Mouse (Mus musculus): ENCODE data around the gene Pcsk7.

The Pcsk7 gene

DNA sequence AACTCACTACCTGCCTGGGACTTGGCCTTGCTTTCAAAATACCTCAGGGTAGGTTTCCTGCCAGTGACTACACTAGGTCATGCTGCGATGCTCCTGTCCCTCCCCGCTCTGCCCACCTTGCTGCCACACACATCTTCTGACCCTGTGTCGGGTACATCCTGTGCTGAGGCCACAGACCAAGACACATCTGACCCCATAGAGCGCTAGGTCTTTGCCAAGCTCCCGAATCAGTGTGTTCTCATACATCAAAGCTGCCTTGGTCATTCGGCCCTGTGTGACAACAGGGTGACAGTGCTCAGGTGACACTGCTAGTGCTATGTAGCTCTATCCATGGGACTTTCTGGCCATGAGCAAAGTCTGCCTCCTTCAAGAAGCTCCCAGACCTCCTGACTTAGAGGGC is 33.5 kb downstream of the Pcsk7 start:
- DNase-seq = no peak

- DNase-seq = no peak
These were observed 35.1 kb downstream of the Pcsk7 start for GRCm38 (mm10) chr9:45941329-45941888.

DNA sequence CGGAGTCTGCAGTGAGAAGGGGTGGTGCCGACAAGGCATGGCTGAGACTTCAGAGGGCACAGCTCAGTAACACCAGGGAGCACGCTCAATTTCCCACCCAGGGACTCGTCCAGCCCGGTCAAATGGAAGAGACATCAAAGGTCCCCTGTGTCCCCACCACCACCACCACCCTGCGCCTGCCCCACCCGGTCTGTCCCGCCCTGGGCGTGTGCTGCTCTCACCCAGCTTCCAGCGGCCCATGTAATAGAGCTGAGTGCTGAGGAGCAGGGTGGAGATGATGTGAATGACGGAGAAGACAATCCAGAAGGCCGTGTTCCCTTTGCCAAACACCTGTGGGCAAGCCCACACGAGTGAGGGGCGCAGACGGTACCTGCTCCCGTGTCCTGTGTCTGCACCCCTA is 36.2 kb downstream of the Pcsk7 start:
- DNase-seq = no peak

GRCm38 (mm10) chr9:45942916-45943315 is 36.6 kb downstream of the Pcsk7 start:
- no peak for DNase-seq

GRCm38 (mm10) chr9:45943628-45944505 is 37.6 kb downstream of the Pcsk7 start:
- no peak for DNase-seq

GRCm38 (mm10) chr9:45944506-45945400 is 38.5 kb downstream of the Pcsk7 start:
- DNase-seq = peak; percentile 52

DNA sequence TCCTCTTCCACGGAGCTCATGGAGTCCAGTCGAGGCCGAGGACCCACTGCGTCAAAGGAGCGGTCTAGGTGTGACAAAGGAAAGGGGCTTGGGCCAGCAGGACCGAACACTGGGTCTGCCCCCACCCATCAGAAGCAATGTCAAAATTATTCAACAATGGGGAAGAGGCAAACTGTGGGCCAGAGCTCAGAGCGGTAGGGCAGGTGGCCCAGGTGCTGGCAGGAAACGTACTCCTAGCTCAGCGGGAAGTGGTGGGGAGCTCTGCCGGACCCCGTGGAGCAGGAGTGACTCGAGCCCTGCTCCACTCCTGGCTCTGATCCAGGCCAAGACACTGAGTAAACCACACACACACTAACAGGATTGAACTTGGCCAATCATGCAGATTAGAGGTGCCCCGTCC is 39.4 kb downstream of the Pcsk7 start:
- DNase-seq = peak; percentile 56

DNA sequence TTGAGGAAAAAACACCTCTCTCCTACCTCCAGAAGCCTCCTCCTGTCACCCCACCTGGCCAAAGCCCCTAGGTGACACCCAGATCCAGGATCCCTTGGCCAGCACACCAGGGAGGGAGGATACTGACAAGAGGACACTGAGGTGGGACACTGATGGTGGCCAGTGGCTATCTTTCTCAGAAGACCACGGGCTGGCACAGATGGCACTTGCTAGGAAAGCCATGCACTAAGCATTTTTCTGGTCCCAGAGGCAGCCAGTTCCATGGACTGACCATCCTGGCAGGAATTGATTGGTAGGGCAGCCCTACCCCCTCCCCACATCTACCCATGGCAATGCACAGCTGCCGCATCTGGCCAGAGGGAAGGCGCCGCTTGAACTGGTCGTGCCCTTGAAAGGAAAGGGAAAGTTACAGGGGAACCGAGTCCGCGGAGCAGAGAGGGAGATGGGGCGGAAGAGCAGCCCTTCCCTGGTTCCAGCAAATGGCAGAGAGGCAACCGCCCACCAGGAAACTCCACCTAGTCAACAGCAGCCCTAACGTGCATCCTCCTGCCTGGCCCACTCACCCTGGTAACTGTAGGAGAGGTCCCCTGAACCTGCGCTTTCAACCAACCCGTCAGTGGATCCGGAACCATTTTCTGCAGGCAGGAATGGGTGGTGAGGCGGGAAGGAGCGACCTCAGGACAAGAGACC is 40.0 kb downstream of the Pcsk7 start:
- no peak for DNase-seq

- no peak for DNase-seq
These were observed 40.5 kb downstream of the Pcsk7 start for GRCm38 (mm10) chr9:45946872-45947183.

DNA sequence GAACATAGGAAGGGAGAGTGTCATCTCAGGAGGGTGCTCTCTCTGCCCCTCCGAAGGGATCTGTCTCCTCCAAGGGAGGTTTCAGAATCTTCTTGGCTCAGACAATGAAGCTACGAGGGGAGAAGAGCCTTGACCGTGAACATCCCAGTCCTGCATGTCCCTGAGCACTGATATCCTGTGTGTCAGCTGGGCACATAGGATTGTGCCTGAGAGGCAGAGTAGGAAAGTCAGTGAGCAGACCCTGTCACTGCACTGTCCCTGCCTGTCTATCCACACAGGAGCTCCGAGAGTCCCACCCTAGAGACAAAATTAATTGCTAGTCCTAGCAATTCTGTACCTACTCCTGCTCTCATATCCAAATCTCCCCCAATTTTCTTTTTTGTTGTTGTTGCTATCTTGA is 45.8 kb downstream of the Pcsk7 start:
- no peak for DNase-seq

DNA sequence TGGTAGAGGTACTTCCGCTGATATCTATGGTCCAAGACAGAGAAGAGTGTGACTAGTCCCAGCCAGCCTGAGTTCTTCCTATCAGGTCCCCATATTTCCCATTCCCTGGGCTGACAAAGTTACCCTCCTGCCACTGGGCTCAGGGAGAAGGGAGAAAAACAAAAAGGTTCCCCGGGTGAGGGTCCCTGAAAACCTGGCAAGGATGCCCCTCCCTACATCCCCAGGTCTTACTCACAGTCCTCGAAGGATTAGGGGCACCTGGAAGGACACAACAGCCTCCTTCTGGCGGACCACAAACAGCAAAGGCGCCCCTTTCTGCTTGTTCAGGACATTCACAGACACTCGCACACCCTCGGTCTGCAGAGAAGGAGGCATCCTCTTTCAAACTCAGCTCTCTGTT is 46.6 kb downstream of the Pcsk7 start:
- no peak for DNase-seq

DNA sequence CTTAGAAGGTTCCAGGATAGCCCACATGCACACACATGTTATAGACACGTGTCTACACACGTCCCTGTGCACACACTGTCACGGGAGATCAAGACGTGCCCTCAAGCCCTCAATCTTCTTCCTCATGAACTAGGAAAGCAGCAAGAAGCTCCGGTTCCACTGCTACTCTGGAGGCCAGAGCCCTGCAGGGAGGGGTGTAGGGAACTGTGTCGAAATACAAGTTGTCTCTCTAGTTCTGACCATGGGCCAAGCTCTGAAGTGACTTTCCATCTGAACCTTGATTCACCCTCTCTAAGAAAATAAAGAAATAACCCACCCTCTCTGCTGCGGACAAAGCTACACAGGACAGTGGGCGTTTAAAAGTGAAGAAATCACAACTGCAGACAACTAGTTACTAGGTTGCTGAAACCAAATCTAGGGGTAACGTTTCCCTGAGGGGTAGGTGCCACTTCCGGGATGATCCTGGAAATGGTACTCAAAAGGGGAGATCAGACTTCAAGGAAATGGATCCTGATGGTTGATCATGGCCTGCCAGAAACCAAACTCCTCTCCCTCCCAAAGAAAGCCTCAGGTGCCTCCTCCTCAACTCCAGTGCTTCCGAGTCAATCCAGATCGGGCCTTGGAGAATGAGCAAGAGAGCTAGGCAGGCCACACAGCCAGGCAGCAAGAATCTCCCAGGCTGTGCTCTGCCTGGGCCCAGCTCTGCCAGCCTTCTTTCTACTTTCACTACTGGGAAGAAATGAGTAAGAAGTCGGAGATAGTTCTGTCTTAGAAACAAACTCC is 47.4 kb downstream of the Pcsk7 start:
- no peak for DNase-seq

DNA sequence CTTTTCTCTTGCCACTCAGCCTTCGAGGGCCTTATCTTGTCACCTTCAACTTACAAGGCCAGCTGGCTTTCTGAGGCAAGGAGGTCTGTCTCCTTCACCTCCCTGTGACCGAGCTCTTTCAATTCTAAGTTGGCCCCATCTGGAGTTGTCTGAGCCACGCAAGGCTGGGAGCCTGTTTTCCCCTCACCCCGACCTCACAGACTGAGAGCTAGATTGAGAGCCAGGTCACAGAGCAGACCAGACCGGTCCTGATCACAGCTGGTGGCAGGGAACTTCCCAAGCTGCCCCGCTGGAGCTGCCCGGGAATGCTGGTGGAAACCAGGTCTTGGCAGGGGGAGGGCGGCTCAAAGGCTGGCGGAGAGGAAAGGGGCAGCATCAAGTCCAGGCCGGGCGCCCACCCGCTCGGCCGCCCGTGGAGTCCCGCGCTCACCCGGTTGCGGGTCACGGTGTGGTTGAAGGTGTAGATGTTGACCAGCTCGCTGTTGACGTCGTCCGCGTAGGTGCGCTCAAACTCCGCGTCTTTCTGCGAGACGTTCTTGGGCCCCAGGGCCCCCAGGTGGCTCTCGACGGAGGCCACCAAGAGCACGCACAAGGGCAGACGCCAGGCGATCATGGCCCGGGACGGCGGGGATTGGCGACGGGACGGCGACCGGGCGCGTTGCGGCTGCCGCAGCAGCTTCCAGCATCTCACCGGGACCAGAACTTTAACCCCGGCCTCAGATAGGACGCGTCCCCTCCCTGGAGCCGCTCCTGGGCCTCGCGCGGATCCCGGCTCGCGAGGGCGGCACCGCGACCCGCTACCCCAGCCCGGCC is 48.2 kb downstream of the Pcsk7 start:
- peak; percentile 60 for DNase-seq

GRCm38 (mm10) chr9:45955107-45955963 is 49.0 kb downstream of the Pcsk7 start, which contains the start of gene Sidt2:
TSS of gene Sidt2 (minus strand) at chr9:45955258.
- peak; percentile 85 for DNase-seq

- no peak for DNase-seq
These were observed 51.9 kb downstream of the Pcsk7 start for GRCm38 (mm10) chr9:45958023-45958670.

- DNase-seq = no peak
These were observed 52.6 kb downstream of the Pcsk7 start for GRCm38 (mm10) chr9:45958851-45959250.

DNA sequence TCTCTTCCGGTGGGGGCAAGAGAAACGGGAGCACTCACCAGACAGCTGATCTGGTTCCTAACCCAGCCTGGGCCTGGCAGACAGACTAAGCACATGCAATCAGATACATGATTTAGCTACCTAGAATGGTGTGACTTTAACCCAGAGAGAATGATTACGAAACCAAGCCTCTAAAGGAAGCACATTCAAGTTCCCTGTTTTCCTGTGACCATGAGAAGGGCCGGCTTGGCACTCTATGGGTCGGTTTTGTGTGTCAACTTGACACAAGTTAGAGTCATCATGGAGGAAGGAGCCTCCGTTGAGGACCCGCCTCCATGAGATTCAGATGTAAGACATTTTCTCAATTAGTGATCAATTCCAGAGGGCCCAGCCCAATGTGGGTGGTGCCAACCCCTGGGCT is 53.4 kb downstream of the Pcsk7 start:
- DNase-seq = no peak

DNA sequence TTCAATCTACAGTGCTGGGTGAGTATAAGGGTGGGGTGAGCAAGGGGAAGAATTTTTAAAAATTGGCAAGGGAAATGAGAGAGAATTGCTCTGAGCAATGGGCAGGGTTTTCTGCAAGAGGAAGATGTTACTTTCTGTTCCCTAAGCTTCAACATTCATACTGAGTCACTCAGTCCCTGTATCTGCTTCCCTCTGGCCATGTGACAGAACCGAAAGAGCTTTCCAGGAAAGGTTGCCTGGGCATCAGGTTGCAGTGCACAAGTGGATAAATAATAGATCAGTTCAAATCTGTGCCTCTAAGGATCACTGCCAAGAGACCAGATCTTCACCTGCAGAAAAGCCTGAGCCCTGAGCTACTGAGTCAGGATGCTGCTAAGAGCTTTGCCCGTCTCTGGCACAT is 55.6 kb downstream of the Pcsk7 start:
- no peak for DNase-seq

DNA sequence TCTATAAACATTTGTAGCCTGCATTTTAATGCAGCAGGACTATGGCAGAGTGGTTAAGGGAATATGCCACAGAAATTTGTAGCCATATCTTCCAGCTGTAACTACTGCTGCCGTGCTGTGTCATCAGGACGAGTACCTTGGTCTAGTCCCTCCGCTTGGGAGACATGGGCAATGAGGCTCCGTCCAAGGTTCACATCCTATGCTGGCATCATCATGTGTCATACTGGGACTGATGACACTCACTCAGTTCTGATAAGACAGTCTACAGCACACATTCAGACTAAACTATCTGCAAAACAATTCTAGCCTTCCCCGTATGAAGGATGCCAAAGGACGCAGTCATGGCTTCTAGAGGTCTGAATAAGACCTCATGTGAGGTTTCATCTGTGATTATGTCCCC is 57.3 kb downstream of the Pcsk7 start:
- no peak for DNase-seq

- no peak for DNase-seq
These were observed 70.6 kb downstream of the Pcsk7 start for GRCm38 (mm10) chr9:45976884-45977283.

Measured in cerebellum, adult 8-10 months (tissue).